In genomic region chr5:26908612-26909011, GRCm38 (mm10) we compare ENCODE assay signal across 33 mouse cellular contexts.
"Had no signal": no experiment of that assay in that cellular context is flagged by ENCODE, and none has a peak within 500 bp of the region (broad histone marks: within the 10 kb centered on the region; RNA-seq: fewer than 3 reads in every experiment).

No protein-coding gene starts in this region.

- H3K27me3 ChIP-seq: hindbrain, embryonic 13.5 days; hindbrain, embryonic 15.5 days; intestine, embryonic 15.5 days; kidney, embryonic 15.5 days had no signal

- H3K4me2 ChIP-seq: heart, embryonic 11.5 days; heart, embryonic 13.5 days; heart, embryonic 15.5 days; hindbrain, embryonic 12.5 days; hindbrain, embryonic 13.5 days; hindbrain, embryonic 14.5 days; hindbrain, embryonic 15.5 days; intestine, embryonic 15.5 days; kidney, embryonic 15.5 days had no signal

- H3K4me3 ChIP-seq: heart, embryonic 13.5 days; heart, embryonic 15.5 days; hindbrain, embryonic 10.5 days; hindbrain, embryonic 12.5 days; hindbrain, embryonic 13.5 days; hindbrain, embryonic 15.5 days; intestine, embryonic 15.5 days; kidney, embryonic 15.5 days; layer of hippocampus, adult 2 months; left cerebral cortex, adult 2 months had no signal

- H3K9me3 ChIP-seq: heart, embryonic 13.5 days; heart, embryonic 15.5 days; hindbrain, embryonic 10.5 days; hindbrain, embryonic 12.5 days; hindbrain, embryonic 13.5 days; hindbrain, embryonic 15.5 days; intestine, embryonic 15.5 days; kidney, embryonic 15.5 days had no signal

- DNase-seq: heart, postnatal 10 days; heart, postnatal 14 days; heart, postnatal 36 days; kidney, adult 11 months; kidney, adult 18-20 months; kidney, adult 2 months; kidney, adult 8-10 months; kidney, adult 9 months; kidney, postnatal 10 days; kidney, postnatal 14 days; kidney, postnatal 25 days; kidney, postnatal 36 days; kidney, postnatal 4 days; layer of hippocampus, adult 9-11 months; layer of hippocampus, postnatal 36 days had no signal

- H3K27ac ChIP-seq: heart, embryonic 13.5 days; heart, embryonic 15.5 days; hindbrain, embryonic 10.5 days; hindbrain, embryonic 12.5 days; hindbrain, embryonic 13.5 days; hindbrain, embryonic 14.5 days; hindbrain, embryonic 15.5 days; hindbrain, postnatal 0 days; intestine, embryonic 15.5 days; kidney, embryonic 15.5 days; kidney, postnatal 0 days; layer of hippocampus, adult 2 months; left cerebral cortex, adult 2 months had no signal

- ATAC-seq: hindbrain, embryonic 16.5 days; hindbrain, postnatal 0 days; inflammation-experienced regulatory T-cells, adult 6 months; intestine, embryonic 15.5 days; intestine, embryonic 16.5 days; intestine, postnatal 0 days had no signal

- H3K36me3 ChIP-seq: heart, embryonic 13.5 days; heart, embryonic 15.5 days; hindbrain, embryonic 10.5 days; hindbrain, embryonic 12.5 days; hindbrain, embryonic 13.5 days; hindbrain, embryonic 15.5 days; intestine, embryonic 15.5 days; kidney, embryonic 15.5 days had no signal

- H3K9ac ChIP-seq: heart, embryonic 13.5 days; heart, embryonic 15.5 days; hindbrain, embryonic 12.5 days; hindbrain, embryonic 13.5 days; hindbrain, embryonic 14.5 days; hindbrain, embryonic 15.5 days; intestine, embryonic 15.5 days; kidney, embryonic 15.5 days had no signal
